Mouse (Mus musculus) heart, adult 18-20 months (tissue): ENCODE measurements around the gene Med10. TPM values are rescaled to one million over a fixed set of nuclear protein-coding genes. Genes with fewer than 3 reads are reported as not detected.

Source experiments
- DNase-seq, 2 experiments: peaks; one replicate each; pipeline ENCODE4 v3.0.0; 2021 to 2022; ENCODE audit warnings: mixed read lengths in 1 of 2
- total RNA-seq, 2 experiments: library from RNA; stranded (reverse); gene quantifications; 2 replicates each; pipeline ENCODE4 v1.2.3; 2021

Gene Med10
- total RNA-seq, 2 experiments from 2014 or later: 27.1 to 27.7 TPM

GRCm38 (mm10) chr13:69825396-69826095 is 23.4 kb downstream of the Med10 start:
- DNase-seq: no peak

- no peak for DNase-seq
These were observed 28.4 kb downstream of the Med10 start for GRCm38 (mm10) chr13:69830606-69831005.

GRCm38 (mm10) chr13:69832578-69832977 is 30.4 kb downstream of the Med10 start:
- DNase-seq: no peak

GRCm38 (mm10) chr13:69833416-69833815 is 31.2 kb downstream of the Med10 start:
- no peak for DNase-seq

- no peak for DNase-seq
These were observed 43.4 kb downstream of the Med10 start for GRCm38 (mm10) chr13:69845592-69845991.

- DNase-seq: no peak
These were observed 47.4 kb downstream of the Med10 start for GRCm38 (mm10) chr13:69849579-69849978.

GRCm38 (mm10) chr13:69852313-69852712 is 50.1 kb downstream of the Med10 start:
- DNase-seq: peak in 1 of 2 experiments; percentile 32

- DNase-seq: no peak
These were observed 51.3 kb downstream of the Med10 start for GRCm38 (mm10) chr13:69853425-69854043.

GRCm38 (mm10) chr13:69855941-69856340 is 53.7 kb downstream of the Med10 start:
- DNase-seq: no peak

- no peak for DNase-seq
These were observed 60.1 kb downstream of the Med10 start for GRCm38 (mm10) chr13:69862276-69862675.

GRCm38 (mm10) chr13:69864911-69865310 is 62.7 kb downstream of the Med10 start:
- DNase-seq: no peak

Other genes with a start within 250 kb of the Med10 start
- under 1 TPM; 0.31 to 0.35 TPM for gene Srd5a1, start 191.0 kb upstream of the Med10 start, total RNA-seq
- gene Ube2ql1, start 62.5 kb upstream of the Med10 start, total RNA-seq: 1 to 10 TPM; 6.9 to 7.2 TPM